Mouse (Mus musculus): Measurements from ENCODE around the gene Tyk2.

Gene Tyk2

DNA sequence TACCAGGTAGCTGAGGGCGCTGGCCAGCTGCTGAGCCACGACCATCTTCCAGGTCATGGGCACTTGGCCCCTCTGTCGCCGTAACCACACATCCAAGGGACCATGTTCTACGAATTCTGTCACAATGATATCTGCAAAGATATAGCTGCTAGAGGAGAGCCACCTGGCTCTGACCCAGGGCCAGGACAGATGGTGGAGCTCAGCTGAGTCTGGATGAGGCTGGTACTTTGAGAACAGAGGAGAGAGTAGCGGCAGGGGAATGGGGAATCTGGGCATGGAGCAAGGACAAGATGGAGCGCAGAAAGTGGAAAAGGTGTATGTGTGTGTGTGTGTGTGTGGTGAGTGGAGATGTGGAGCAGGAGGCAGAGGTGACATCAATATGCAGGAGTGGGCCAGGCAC lies 16.9 kb downstream of the Tyk2 start:
- DNase-seq (ENCODE audit: low read depth, low spot score): no peak

DNA sequence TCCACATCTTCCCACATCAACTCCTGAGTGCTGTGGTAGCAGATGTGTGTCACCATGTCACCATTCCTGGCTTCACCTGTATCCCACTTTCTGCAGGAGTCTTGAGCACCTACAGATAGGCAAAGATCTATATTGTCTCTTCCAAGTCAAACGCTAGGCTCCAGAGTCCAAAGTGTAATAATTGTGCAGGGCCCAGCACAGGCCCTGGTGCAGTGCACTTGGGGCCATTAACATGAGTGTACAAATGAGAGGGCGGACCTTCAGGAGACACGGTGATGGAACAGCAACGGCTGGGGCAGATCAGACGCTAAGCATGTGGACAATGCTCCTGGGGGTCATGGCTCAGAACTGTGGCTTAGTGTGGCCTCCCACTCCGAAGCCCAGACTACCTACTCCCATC lies 17.3 kb downstream of the Tyk2 start:
- no peak for DNase-seq (ENCODE audit: low read depth, low spot score)

- no peak for DNase-seq (ENCODE audit: low read depth, low spot score)
Measured at GRCm38 (mm10) chr9:21107607-21108237, 23.3 kb downstream of the Tyk2 start.

DNA sequence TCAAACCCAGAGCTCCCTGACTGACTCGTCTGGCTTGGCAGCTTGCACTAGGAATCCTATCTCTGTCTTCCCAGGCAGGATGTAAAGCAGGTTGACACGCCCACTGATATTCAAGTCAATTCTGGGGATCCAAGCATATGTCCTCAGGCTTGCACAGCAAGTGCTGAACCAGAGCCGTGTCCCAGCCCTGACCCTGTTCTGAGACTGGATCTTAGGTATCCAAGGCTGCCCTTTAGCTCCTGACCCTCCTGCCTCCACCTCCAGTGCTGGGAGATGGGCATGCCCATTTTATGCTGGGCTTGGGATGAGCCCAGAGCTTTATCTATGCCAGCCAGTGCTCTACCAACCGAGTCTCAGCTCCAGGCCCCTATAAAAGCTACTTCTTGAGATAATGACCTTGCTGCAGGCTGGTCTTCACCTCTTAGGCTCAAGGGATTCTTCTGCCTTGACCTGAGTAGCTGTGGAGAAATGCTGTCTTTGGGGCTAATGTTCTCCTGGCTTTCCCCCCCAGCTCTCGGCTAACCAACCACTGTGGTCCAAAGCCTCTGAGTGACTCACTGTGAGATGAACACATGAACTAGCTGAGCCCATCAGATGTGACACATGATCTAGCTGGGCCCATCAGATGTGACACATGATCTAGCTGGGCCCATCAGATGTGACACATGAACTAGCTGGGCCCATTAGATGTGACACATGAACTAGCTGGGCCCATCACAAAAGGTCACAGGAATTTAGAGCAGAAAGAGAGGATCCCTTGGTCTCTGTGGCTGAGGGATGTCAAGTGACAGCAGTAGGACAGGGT lies 25.1 kb downstream of the Tyk2 start:
- DNase-seq (ENCODE audit: low read depth, low spot score): no peak

DNA sequence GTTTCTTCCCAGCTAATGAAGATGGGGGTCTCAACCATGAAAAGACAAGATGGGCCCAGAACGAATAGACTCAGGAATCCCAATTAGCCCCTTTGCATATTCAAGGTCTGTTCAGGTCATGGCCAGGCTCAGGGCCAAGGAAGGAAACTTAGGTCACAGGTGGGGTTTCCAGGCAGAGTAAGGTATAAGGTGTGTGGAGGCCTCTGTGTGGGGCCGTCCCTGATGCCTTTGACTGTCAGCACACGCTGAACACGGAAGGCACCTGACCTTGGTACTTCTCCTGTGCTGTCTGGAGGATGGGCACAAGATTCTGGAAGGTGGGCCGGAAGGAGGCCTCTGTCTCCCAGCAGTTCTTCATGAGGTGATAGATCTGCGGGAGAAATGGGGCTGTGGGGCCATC lies 26.2 kb downstream of the Tyk2 start:
- DNase-seq (ENCODE audit: low read depth, low spot score): no peak

- DNase-seq (ENCODE audit: low read depth, low spot score): no peak
Measured at GRCm38 (mm10) chr9:21102076-21102475, 29.0 kb downstream of the Tyk2 start.

DNA sequence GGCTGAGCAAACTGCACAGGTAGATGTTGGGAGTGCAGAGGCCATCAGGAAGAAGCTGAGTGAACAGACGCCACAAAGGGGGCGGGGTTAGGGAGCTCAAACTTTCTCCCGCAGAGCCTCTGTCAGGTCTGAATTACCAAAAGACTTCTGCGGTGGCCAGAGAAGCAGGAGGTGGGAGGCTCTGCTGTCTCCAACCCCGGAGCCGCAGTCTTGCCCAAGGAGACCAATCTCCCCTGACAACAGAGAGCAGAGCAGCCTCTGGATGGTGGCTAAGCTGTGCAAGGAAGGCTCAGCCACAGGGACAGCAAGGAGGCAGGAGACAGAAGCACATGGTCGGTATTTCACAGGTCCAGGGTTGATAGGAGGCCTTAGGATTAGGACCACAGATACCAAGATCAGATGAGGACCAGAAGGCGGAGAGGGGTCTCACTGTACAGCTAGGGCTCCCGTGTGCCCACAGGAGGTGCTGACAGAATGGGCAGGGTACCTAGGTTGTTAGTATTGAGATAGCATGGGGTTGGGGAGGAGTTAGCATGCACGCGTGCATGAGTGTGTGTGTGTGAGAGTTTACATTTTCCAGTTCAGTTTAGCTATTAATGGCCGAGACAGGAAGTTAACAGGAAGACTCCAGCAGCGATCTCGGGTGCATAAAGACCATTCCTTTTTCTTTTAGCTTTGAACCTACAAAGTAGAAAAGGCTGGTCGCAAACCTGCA lies 30.4 kb downstream of the Tyk2 start:
- peak; percentile 18 for DNase-seq (ENCODE audit: low read depth, low spot score)

- DNase-seq (ENCODE audit: low read depth, low spot score): no peak
Measured at GRCm38 (mm10) chr9:21097793-21098192, 33.2 kb downstream of the Tyk2 start.

GRCm38 (mm10) chr9:21095958-21096357 lies 35.1 kb downstream of the Tyk2 start:
- no peak for DNase-seq (ENCODE audit: low read depth, low spot score)

GRCm38 (mm10) chr9:21093423-21093822 lies 37.6 kb downstream of the Tyk2 start:
- DNase-seq (ENCODE audit: low read depth, low spot score): no peak

DNA sequence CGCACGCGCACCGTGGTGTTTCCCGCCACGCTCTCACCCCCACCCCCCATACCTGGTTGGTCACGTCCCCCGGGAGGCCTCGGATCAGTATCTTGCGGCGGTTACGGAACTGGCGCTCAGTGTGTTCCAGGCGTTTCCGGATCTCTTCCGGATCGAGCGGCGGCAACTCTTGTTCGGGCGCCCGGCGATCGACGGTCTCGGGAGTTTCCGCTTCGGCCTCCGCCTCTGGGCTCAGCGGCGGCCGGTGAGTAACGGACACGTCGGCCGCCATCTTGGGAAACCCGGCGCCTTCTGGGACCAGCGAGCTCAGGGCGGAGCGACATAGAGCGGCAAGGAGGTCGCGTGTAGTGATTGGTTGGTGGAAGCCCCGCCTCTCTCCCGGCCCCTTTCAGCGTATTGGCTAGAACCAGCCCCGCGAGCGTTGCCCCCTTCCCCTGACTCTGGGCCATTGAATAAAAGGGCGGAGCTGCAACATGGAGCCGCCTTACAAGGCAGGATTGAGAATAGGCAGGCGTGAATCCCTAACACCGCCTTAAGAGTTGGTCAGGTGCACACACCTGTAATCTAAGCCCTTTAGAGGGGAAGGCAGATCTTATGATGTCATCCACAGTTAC lies 39.2 kb downstream of the Tyk2 start, which contains the start of the genes Gm38431 and Raver1:
Gene Gm38431 (minus strand): TSS at position 291 of the 614 bp plus-strand sequence.
Gene Raver1 (minus strand): TSS at position 302 of the 614 bp plus-strand sequence.
- DNase-seq (ENCODE audit: low read depth, low spot score): peak; percentile 98

- no peak for DNase-seq (ENCODE audit: low read depth, low spot score)
Measured at GRCm38 (mm10) chr9:21090972-21091706, 39.9 kb downstream of the Tyk2 start.

- DNase-seq (ENCODE audit: low read depth, low spot score): no peak
Measured at GRCm38 (mm10) chr9:21090537-21090936, 40.5 kb downstream of the Tyk2 start.

GRCm38 (mm10) chr9:21083324-21083723 lies 47.7 kb downstream of the Tyk2 start:
- DNase-seq (ENCODE audit: low read depth, low spot score): no peak

DNA sequence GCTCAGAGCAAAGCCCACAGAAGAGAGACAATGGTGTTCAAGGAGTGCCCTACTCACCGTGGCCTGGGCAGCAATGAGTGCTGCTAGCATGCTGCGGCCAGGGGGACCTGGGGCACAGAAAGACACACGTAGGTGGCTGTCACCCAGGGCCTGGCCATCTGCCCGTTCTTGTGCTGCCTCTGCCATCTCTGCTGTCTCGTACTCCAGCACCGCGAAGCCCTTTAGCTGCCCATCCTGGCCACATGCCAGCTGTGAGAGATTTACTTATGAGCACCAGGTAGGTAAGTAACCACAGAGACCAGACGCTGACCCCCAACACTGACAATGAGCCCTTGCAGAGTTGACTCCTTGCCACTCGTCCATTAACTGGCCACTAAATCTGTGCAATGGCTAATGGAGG lies 49.9 kb downstream of the Tyk2 start:
- no peak for DNase-seq (ENCODE audit: low read depth, low spot score)

DNA sequence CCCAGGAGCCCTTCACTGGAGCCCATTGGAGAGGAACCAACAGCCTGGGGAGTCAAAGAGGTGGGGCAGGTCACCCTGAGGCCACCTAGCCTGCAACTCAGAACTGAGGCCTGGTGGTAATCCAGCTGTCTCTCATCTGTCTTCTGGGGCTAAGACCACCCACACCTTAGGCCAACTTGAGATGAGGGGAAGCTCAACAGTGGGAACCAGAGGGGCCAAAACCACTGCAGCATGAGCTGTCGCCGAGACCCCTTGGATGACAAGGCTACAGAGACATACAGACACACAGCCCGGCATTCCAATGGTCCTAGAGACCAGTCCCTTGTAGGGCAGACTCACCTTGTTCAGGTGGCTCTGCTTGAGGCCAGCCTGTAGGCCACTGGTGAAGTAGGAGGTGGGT lies 55.4 kb downstream of the Tyk2 start:
- DNase-seq (ENCODE audit: low read depth, low spot score): no peak

- no peak for DNase-seq (ENCODE audit: low read depth, low spot score)
Measured at GRCm38 (mm10) chr9:21074173-21074572, 56.9 kb downstream of the Tyk2 start.

- peak; percentile 88 for DNase-seq (ENCODE audit: low read depth, low spot score)
Measured at GRCm38 (mm10) chr9:21073044-21073840, 57.8 kb downstream of the Tyk2 start, which contains the start of the genes Gm49373 and Fdx1l. Gene Gm49373 (minus strand): TSS chr9:21073096. Gene Fdx1l (minus strand): TSS chr9:21073614.

GRCm38 (mm10) chr9:21072641-21073040 lies 58.4 kb downstream of the Tyk2 start:
- DNase-seq (ENCODE audit: low read depth, low spot score): no peak

GRCm38 (mm10) chr9:21067006-21067684 lies 63.9 kb downstream of the Tyk2 start, which contains the start of gene Zglp1:
Gene Zglp1 (minus strand): TSS chr9:21067093.
- DNase-seq (ENCODE audit: low read depth, low spot score): no peak
